Mouse (Mus musculus) olfactory bulb, adult 2 months (tissue): ENCODE data around the gene Mms19. TPM values are rescaled to one million over a fixed set of nuclear protein-coding genes. Genes with fewer than 3 reads are reported as not detected.

Source experiments
- H3K27ac ChIP-seq: fragments of 200-500 bp; 2 replicates; pipeline ENCODE4 v1.5.1; 2012; ENCODE audit warnings: low read depth, low read length; ENCODE audit not compliant: insufficient read depth
- H3K4me1 ChIP-seq: fragments of 200-500 bp; 2 replicates; pipeline ENCODE4 v1.6.1; 2012; ENCODE audit warnings: low read length; ENCODE audit not compliant: control insufficient read depth, insufficient read depth
- H3K4me3 ChIP-seq: fragments of 200-500 bp; 2 replicates; pipeline ENCODE4 v1.5.1; 2012; ENCODE audit warnings: mild to moderate bottlenecking, low read depth, low read length, moderate library complexity; ENCODE audit not compliant: insufficient read depth
- CTCF ChIP-seq: fragments of 200-500 bp; IDR thresholded peaks from 2 replicates; pipeline ENCODE4 v1.5.1; 2012; ENCODE audit warnings: low read depth, mild to moderate bottlenecking, low read length, moderate library complexity; ENCODE audit not compliant: insufficient read depth
- POLR2A ChIP-seq: fragments of 200-500 bp; IDR thresholded peaks from 2 replicates; pipeline ENCODE4 v1.6.1; 2012; ENCODE audit warnings: mild to moderate bottlenecking, low read depth, low read length, moderate library complexity; ENCODE audit not compliant: insufficient read depth
- WGBS: fragments of 180-500 bp; shearing (Covaris S2); methylation state at CpG from one replicate; pipeline ENCODE4 v1.1.7; 2018; 5-methylcytosine and 5-hydroxymethylcytosine counted together
- polyA plus RNA-seq: library from polyadenylated mRNA; stranded (reverse); fragments of >200 nt; gene quantifications from 2 replicates; pipeline ENCODE4 v1.2.4, GENCODE M21; 2012; ENCODE audit warnings: low replicate concordance; ENCODE audit not compliant: missing spikeins, insufficient read depth, insufficient read length

Mms19 gene
- polyA plus RNA-seq, 1 experiment, result not detected

- 25% methylated on average over 13 of the region's 13 CpGs for WGBS
- H3K4me1 ChIP-seq, result peaks cover 13% of the 10 kb centered on the region
- no peak overlapping the region for H3K4me3 ChIP-seq
- H3K27ac ChIP-seq, result peak overlapping the region; percentile 73
- TF ChIP-seq CTCF (no peak), POLR2A (no peak)
Observed at GRCm38 (mm10) chr19:41973891-41974794, 6.8 kb downstream of the Mms19 start.

DNA sequence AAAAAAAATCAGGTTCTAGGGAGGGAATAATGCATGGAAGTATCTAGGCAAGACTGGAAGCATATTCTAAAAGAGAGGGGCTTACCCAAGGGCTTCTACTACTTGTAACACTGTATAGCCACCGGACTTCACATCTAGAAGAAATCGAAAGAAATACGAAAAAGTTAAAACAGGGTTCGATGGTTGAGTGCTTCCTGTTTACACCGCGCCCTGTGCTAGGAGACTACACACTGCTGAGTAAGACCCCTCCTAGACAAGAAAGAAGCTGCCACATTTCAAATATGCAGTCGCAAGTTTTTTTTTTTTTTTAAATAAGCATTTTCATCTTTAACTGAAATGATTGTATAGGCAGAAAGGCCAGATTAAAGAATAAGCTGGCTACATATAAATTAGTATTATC lies 11.3 kb downstream of the Mms19 start:
- no peak overlapping the region for H3K4me3 ChIP-seq
- TF ChIP-seq POLR2A, result no peak
- TF ChIP-seq CTCF, result no peak
- H3K4me1 ChIP-seq, result peaks cover 9% of the 10 kb centered on the region
- no peak overlapping the region for H3K27ac ChIP-seq
- WGBS, result 94% methylated on average over 7 of the region's 7 CpGs

GRCm38 (mm10) chr19:41953574-41953973 lies 27.4 kb downstream of the Mms19 start:
- no peak overlapping the region for H3K27ac ChIP-seq

DNA sequence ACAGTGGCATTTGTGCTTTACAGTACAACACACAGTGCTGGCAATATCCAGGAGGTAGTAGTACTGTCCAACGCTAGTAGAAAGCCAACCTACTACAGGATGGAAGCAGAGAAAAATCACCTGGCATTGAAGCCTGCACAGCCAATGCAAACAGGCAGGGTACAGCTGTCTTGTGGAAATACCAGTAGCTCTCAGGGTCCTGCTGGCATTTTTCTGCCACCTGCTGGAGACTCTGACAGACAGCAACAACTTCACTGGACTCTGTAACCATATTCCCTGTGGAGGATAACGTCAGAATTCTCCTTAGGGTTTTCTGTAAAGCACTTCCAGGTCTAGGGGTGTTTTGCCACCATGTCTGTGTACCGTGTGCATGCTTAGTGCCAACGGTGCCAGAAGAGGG lies 28.7 kb downstream of the Mms19 start:
- TF ChIP-seq POLR2A (no peak), CTCF (no peak)
- WGBS, result 76% methylated on average over 4 of the region's 4 CpGs
- Histone ChIP-seq H3K27ac (no peak overlapping the region), H3K4me1 (no peaks in the 10 kb centered on the region), H3K4me3 (no peak overlapping the region)

More at GRCm38 (mm10) chr19:41953574-41953973, 27.4 kb downstream of the Mms19 start:
- no peak for TF ChIP-seq CTCF
- Histone ChIP-seq H3K4me1 (no peaks in the 10 kb centered on the region), H3K4me3 (no peak overlapping the region)
- WGBS, result 96% methylated on average over 3 of the region's 3 CpGs

GRCm38 (mm10) chr19:41943841-41944240 lies 37.1 kb downstream of the Mms19 start:
- no peak overlapping the region for H3K27ac ChIP-seq
- WGBS, result 90% methylated on average over 7 of the region's 7 CpGs

DNA sequence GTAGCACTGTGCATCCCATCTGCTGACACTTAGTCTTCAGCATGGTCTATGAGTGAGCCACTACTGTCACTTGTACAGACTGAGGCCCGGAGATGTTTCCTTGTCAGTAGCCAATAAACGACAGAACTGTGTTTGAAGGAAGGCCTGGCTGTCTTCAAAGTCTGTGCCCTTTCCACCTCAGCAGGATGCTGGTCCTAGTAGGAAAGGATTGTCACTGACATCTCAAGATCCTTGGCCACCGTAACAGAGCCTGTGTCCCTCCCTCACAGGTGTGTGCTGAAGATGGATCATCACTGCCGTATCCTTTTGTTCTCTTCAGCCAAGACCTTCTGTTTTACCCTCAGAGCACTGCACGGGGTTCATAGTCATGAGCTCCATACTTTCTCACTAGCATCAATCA lies 42.4 kb downstream of the Mms19 start:
- H3K27ac ChIP-seq, result no peak overlapping the region
- H3K4me3 ChIP-seq, result no peak overlapping the region
- WGBS, result 92% methylated on average over 5 of the region's 5 CpGs
- H3K4me1 ChIP-seq, result no peaks in the 10 kb centered on the region
- TF ChIP-seq CTCF, result no peak
- TF ChIP-seq POLR2A, result no peak

More at GRCm38 (mm10) chr19:41943841-41944240, 37.1 kb downstream of the Mms19 start:
- TF ChIP-seq CTCF, result no peak
- TF ChIP-seq POLR2A, result no peak
- Histone ChIP-seq H3K4me3 (no peak overlapping the region), H3K4me1 (no peaks in the 10 kb centered on the region)

GRCm38 (mm10) chr19:41935921-41936320 lies 45.0 kb downstream of the Mms19 start:
- WGBS, result 89% methylated on average over 1 of the region's 1 CpGs
- no peak for TF ChIP-seq POLR2A
- no peak for TF ChIP-seq CTCF
- no peak overlapping the region for H3K4me3 ChIP-seq
- no peak overlapping the region for H3K27ac ChIP-seq
- peaks cover 3% of the 10 kb centered on the region; the same call in 1 of the 2 replicates for H3K4me1 ChIP-seq

GRCm38 (mm10) chr19:41934124-41934523 lies 46.8 kb downstream of the Mms19 start:
- Histone ChIP-seq H3K27ac (no peak overlapping the region), H3K4me3 (peak overlapping the region; percentile 14; the same call in 1 of the 2 replicates), H3K4me1 (peaks cover 3% of the 10 kb centered on the region; the same call in 1 of the 2 replicates)
- TF ChIP-seq CTCF (no peak), POLR2A (no peak)
- WGBS, result 10% methylated on average over 6 of the region's 6 CpGs

DNA sequence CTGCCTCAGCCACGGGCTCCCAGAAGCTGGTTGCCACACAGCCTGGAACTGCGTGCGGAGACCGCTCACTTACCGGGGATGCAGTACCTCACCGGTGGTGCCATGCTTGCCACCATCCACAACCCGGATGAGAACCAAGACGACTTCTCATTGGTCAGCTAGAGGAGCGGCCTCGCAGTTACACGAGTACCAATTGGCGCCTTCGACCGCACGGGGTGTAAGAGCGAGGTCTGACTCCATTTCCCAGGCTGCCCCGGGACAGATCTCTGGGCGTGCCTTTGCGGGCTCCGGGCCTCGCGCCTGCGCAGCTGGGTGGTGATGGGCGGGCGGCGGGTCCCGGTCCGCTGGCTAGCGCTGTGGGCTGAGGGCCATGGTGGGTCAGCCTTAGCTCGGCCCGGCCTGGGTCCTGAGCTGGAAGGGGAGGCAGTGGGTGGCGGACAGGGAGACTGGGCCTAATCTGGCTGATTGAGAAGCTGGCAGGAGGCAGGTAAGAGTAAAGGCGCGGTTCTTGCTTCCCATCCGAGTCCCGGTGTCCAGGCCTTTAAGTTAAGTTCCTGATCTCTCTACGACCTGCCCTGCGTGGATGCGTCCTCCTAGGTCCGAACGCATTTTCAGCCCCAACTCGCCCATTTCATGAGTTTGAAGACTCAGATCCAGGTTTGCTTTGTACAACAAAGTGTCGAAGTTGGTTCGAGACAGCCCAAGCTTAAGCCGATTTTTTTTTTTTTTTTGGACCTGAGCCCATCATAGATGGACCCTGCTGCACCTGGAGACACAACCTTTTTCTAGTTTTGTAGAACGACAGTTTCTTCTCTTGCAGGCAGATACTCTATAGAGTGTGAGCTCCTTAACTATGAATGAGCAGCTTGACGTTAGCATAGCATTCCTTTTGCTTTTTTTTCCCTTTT lies 47.5 kb downstream of the Mms19 start, which contains the start of the genes Exosc1 and Zdhhc16:
TSS of gene Exosc1 (minus strand) at position 245 of the 908 bp plus-strand sequence.
TSS of gene Zdhhc16 (plus strand) at position 302 of the 908 bp plus-strand sequence.
- peaks cover 3% of the 10 kb centered on the region; the same call in 1 of the 2 replicates for H3K4me1 ChIP-seq
- H3K27ac ChIP-seq, result no peak within 1 kb of the TSS
- whole genome bisulfite sequencing, result under 1% methylated on average over 47 of the region's 47 CpGs
- peak; percentile 79 for TF ChIP-seq POLR2A
- no peak for TF ChIP-seq CTCF
- H3K4me3 ChIP-seq, result peak within 1 kb of the TSS; percentile 92
